Mouse (Mus musculus): ENCODE measurements around the gene Ispd. TPM values are rescaled to one million over a fixed set of nuclear protein-coding genes. Genes with fewer than 3 reads are reported as not detected.

Gene Ispd
- total RNA-seq, 2 experiments from 2014 or later = 6.7 to 7.0 TPM

DNA sequence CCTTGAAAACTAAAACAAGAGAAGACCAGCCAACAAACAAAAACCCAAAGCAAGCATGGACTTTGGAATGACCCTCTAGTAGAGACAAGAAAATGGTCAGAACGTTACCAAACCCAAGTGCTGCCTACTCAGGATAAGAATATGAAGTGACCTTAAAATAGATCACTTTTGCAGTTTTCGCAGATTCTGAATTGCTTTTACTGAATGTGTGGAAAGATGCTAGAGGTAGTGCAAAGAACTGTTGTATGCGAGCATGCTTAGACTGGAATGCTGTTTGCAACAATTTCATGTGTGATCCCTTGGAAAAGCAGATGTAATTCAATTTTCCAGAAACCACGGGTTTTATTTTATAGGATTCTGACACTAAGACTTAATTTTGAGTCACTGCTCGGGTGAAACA is 153.3 kb downstream of the Ispd start:
- intact Hi-C loops (cut with DNase I) = no loop called here
- DNase-seq = no peak

DNA sequence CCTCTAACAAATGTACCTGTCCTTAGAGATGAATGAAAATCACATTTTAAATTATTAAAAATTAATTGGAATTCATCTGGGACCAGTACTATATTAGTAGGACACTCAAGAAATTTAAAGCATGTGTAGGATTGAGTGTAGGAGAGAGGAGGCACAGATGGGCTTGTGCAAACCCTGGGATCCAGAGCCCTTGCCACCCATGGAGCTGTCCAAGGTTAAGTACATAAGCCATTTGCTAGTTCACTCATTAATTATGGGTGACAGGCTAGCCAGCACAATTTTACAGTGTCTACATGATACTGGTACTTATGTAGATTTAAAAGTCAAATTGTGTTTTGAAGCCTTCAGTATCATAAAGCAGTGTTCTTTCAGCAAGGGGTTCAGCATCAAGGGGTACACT is 164.1 kb downstream of the Ispd start:
- DNase-seq = no peak
- intact Hi-C loops (cut with DNase I) = no loop called here

DNA sequence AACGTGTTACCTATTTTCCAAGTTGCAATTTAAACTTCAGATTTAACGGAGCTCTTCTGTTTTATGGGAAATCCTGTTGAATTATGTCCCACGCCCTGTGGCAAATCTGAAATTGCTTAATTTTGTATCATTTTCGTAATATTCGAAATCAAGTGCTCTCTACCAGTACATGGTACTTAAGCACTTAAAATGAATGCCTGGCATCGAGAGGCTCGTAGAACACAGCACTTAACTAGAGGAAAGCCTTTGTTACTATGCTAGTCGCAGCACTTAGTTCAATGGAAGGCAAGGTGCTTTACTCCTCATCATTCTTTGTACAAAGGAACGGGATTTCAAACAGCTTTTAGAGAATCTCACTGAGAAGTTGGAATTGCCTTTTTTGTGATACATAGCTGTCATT is 168.2 kb downstream of the Ispd start:
- DNase-seq = no peak
- intact Hi-C loops (cut with DNase I) = no loop called here

DNA sequence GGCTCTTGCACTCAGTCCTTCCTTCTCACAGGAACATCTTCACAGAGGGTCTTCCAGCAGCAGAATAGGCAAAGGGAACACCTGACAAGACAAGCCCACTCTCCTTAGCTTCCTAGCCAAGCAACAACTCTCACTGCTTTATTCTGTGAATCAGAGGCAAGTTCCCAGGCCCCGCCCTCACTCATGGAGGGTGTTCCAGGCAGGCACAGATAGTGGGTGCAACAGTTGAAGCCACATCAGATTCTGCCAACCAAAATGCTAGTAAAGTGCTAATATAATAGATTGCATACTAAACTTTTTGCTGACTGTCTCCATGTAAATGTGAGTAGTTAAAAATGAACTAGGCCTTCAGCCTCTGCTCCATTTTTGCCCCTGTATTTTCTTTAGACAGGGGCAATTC is 173.4 kb downstream of the Ispd start:
- intact Hi-C loops (cut with DNase I) = no loop called here
- DNase-seq = no peak

DNA sequence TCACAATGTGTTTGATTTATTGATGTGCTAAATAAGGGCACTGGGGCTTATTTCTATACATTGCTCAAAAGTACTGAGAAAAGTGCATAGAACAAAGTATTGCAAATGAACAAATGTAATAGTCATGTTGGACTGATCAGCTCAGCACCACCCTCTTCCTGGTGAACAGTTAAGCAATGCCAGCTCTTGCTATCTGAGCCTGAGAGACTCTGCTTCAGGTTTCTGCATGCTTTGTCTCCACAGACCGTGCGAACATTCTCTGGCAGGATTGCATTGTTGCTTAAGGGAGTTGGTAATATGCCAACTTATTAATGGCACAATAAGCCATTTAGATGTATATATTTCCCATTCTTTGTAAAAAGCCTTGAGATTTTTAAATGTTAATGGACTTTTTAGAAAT is 182.9 kb downstream of the Ispd start:
- intact Hi-C loops (cut with DNase I) = no loop called here
- DNase-seq = no peak

DNA sequence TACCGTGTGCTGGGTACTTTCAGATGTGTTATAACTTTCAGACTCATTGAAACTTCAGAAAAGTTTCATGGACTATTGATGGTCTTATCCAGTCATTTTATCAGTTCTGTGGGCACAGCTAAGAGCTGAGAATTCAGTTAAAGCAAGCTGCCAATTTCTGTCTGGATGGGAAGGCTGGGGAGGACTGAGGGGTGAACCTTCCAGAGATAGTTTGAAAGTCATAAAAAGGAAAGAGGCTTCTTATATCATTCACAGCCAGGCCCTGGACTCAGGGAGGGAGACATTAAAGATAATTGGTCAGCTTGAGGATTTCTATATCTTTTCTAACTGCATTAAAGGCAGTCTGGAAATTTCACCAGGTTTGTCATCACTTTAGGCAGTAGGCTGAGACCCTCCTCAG is 185.7 kb downstream of the Ispd start:
- DNase-seq = no peak

DNA sequence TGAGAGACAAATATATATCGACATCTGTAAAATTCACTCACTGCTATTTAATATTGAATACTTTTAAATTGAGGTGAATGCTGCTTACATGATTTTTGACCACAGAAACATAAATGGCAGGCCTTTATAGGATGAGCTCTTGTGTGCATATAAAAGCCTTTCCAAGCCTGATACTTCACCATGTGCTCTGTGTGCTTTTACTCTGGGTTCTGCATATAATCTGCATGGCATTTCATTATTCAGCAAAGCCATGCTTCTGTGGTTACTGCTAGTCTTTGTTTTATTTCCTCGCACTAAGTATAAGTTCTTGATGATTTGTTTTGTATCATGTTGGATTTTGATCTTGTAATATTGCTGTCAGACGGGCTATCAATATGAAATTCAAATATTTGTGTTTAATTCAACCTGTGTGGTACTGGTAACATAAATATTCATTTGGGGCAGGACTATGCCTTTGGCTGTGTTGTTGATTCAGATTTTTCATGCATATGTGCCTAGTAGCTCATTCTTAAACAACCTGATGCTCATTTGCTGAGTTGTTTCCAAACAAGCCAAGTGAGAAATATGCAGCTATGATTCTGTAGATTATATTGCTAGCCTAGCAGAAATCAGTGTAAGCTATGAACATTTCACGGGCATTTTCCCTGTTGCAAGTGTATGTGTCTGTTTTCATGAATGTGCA is 189.3 kb downstream of the Ispd start:
- DNase-seq = no peak
- intact Hi-C loops (cut with DNase I) = no loop called here

More for the DNA sequence above, 185.7 kb downstream of the Ispd start:
- intact Hi-C loops (cut with DNase I) = no loop called here

DNA sequence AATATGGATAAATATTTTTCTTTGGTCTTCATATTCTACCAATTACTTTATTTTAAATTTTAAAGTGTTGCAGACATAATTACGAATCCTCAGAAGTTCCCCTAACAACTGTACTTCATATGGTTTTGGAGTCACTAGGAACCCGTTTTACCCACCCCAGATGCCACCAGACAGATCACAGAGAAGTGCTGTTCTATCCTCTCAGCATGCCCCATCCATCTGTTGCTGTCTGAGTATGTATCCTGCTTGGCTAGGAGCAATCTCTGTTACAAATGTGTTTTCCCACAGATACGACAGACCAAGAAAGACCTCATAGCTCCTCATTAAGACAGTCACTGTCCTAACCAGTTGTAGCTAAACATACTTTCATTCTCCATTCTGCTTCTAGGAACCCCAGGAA is 203.6 kb downstream of the Ispd start:
- intact Hi-C loops (cut with DNase I) = no loop called here
- DNase-seq = no peak

DNA sequence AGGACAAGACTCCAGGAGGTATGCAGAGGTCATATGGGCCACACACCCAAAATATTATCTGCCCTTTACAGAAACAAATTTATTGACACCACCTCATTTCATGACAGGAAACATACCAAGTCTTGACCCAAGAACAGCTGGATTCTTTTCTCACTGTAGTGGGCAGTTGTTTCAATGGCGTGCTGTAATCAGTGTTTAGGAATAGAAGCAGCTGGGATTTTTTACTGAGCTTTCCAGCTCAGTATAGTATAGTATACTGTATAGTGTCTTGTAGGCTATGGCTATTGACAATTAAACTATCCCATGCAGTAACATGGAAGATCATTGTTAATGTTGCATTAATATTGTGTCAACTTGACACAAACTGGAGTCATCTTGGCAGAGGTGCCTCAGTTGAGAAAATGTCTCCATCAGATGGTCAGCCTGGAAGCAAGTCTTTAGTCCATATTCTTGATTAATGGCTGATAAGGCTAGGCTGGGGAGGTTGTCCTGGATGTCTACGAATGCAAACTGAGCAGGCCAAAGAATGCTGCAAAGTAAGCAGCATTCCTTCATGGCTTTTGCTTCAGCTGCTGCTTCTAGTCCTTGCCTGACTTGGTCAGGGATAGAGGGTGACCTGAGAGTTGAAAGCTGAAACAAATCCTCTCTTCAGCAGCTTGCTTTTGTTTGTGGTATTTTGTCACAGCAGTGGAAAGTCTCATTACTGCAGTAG is 216.4 kb downstream of the Ispd start:
- DNase-seq = no peak
- intact Hi-C loops (cut with DNase I) = no loop called here

DNA sequence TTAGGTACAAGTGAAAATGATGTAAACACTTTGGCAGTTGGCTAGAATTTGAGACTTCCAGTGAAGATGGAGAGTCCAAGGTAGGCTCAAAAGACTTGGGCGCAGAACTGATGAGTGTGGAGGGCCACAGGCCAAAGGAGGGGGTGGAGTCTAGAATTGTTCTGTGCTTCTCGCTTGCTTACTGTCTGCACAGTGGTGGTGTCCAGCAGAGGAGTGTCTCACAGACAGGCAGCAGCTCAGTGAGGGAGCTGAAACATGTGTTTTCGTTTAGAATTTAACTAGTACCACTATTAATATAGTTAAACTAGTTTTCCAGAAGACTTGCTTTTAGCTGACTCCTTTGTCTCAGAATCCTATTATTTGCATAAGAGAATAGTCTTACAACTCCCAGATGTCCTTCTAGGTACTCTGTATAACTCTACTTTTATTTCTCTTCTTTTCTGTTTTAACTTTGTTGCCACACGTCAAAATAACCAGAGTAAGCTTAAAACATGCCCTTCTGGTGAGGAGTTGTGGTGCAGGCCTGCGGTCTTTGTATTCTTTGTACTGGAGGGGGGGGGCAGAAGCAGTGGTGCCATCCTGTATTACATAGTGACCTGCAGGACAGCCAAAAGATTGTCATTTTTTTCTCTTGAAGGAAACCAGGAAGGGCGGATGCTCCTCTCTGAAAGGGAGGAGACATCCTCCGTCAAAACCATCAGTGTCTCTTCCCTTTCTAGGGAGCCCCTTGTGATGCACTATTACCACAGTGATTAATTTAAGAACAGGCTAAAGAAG is 240.9 kb downstream of the Ispd start:
- DNase-seq = no peak
- intact Hi-C loops (cut with DNase I) = no loop called here

DNA sequence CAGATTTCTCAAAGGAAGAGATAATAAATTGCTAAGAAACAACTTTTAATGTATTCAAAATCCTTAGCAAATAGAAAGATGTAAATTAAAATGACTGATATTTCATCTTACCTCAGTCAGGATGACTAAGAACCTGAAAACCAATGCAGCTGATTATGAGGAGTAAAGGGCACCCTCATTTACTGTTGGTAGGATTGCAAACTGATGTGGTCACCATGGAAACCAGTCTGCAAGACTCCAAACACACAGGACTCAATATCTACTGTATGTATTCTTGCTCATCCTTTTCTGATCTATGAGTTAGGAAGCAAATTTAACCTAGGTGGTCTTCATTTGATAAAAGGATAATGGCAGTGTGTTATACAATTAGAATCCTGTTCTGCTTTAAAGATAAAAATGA is 246.0 kb downstream of the Ispd start:
- intact Hi-C loops (cut with DNase I) = no loop called here
- DNase-seq = no peak

DNA sequence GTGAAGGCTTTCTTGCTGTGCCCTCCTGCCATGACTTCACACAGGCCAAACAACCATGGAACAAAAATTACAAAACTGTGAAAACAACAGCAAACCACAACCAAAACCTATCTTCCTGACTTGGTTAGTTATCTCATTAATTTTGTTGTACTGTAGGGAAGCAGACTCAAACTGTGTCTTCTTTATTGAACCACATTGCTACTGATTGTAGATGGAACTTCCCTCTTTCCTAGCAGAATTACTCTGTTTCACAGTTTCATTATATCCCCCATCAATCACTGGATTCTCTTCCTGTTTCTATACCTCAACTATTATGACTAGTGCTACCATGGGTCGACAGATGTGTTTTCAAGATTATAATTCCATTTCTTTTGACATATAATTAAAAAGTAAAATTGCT is 251.2 kb downstream of the Ispd start:
- DNase-seq = no peak
- intact Hi-C loops (cut with DNase I) = no loop called here

DNA sequence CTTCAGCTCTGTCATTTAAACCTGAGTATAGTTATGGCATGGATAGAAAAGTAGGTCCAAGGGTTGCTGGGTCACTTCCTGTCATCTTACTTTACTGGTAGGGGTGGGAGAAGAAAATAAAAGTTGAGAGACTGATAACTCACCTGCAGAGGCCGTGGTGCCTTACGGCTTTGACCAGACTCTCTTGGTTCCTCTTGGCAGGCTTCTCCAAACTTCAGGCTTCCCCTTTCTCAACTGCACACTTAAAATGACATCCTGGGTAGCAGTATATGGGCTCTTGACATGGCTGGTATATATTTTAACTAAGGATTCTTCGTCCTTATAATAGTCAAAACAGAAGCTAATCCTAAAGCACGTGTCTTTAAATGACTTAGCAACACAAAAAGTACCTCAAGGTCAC is 266.3 kb downstream of the Ispd start:
- intact Hi-C loops (cut with DNase I) = no loop called here
- DNase-seq = no peak

DNA sequence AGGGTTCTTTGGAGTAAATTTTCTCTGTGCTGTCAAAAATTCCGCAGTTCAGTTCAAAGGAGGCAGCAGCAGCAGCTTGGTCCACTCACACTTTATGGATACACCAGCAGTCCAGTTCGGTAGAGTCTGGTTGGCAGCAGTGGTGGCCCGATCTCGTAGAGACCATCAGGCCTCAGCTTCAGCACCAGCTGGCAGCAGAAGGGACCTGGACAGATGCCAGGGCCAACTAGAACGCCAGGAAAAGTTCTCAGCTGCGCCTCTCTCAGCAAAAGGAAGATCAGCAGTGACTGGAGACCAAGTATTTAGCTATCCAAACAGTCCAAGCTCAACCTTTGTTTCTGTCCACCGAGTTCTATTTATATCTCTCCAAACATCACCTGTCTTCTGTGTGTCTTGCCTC is 281.2 kb downstream of the Ispd start:
- DNase-seq = peak; percentile 23 to 42
- intact Hi-C loops (cut with DNase I) = no loop called here

DNA sequence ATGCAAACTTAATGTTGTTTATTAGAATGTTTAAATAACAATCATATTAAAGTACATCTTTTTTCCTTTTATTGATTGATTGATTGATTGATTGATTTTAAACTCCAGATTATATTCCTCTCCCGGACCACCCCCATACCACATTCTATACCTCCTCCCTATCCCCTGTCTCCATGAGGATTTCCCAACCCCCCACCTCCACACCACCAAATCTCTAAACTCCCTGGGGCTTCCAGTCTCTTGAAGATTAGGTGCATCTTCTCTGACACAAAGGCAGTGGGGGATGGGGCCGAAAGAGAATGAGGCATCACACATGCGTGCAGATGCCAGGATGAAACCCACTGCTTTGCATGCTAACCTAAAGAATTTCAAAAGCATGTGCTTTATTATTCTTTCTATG is 283.5 kb downstream of the Ispd start:
- no peak for DNase-seq
- intact Hi-C loops (cut with DNase I) = loop anchor here (5.0 kb wide), 1 partner anchor 767 kb away; no protein-coding TSS in a partner anchor

DNA sequence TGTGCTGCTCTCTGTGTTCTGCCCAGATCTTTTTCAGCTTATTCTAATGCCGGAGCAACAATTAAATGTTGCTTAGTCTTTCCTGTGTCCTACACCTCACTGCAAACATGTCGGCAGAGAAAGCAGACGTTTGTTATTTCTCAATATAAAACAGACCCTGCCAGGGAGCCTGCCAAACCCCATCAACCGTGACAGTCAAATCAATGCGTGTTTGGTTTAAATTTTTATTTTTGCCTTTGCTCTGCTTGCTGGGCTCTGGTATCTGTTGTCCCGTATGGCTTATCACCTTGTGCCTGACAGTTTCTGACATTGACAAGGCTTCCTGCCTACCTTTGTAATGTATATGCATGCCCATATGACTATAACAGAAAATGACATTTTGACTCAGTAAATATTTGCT is 285.5 kb downstream of the Ispd start:
- DNase-seq = no peak
- intact Hi-C loops (cut with DNase I) = loop anchor here (5.0 kb wide), 1 partner anchor 769 kb away; no protein-coding TSS in a partner anchor

DNA sequence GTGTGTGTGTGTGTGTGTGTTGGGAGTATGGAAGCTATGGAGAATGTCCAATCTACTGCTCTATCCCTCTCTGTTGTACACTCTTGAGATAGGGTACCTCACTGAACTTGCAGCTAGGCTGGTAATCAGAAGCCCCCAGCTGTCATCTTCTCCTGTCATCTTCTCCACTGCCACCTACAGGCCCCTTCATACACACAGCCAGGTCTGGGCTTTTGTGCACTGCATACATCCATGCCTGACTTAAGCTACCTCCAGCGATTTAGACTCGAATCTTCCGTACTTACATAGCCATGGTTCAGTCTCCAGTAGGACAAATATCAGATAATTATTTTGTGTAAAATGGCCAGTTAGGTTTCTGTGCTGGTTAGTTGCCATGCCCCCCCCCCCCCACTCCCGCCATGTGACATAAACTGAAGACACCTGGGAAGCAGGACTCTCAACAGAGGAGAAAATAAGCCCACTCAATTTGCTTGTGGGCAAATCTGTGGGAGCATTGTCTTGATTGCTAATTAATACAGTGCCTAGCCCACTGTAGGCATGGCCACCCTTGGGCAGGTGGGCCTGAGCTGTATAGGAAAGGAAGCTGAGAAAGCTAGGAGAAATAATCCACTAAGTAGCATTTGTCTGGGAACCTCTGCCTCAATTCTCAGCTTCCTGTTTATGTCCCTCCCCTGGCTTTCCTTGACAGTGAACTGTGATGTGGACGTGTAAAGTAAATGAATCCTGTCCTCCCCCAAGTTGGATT is 289.1 kb downstream of the Ispd start:
- intact Hi-C loops (cut with DNase I) = loop anchor here (10.0 kb wide), 1 partner anchor 286 kb away; the partner anchor contains the start of genes D630036H23Rik and Ispd
- no peak for DNase-seq

DNA sequence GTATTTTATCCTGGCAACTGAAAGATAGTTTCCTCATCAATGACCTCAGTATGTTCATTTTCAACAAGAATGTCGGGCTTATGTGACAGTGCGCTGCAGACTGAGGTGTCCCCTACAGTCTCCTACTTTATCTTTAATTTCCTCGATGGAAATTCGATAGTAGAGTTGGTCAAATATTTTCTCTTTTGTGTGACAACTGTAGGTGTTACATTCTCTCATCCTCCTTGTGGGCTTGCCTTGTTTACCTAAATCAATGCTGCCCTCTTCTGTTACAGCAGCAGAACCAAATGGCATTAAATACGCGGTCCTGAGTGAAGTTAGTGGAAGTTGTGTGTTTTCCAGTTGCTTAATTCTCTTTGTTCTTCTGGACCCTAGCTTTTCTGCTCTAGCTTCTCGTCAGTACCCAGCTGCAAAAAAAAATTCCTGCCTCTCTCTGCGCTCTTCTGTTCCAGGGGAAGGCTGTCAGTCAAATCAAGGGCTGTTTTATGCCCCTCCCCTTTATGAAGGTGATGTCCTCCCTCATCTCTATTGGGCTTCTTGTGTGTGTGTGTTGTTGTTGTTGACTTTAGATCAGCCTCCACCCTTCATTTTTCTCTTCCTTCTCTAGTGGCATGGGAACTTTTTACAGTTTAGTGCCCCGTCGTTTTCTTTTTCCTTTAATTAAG is 289.8 kb downstream of the Ispd start:
- DNase-seq = peak in 1 of 2 experiments; percentile 8
- intact Hi-C loops (cut with DNase I) = loop anchor here (1.0 to 10.0 kb wide), 2 partner anchors 286 to 456 kb away; partner anchors contain the start of genes D630036H23Rik and Ispd

DNA sequence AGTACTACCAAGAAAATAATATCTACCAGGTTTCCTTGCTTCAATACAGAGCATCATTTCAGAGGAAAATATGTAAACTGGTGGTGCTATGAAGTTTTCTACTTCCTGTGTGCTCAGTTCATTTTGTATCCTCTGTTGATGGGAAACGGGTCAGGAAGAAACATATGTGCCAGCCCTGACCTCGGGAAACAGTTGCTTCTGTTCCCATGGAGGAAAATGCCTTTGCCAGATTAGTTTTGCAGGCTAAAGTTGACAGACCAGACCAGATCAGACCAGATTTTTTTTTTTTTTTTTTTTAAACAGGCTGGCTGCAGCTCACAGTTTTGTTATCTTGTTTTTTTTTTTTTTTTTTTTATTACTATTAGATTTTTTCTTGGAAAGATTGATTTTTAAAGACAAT is 293.2 kb downstream of the Ispd start:
- intact Hi-C loops (cut with DNase I) = loop anchor here (10.0 kb wide), 1 partner anchor 290 kb away; the partner anchor contains the start of genes D630036H23Rik and Ispd
- no peak for DNase-seq

DNA sequence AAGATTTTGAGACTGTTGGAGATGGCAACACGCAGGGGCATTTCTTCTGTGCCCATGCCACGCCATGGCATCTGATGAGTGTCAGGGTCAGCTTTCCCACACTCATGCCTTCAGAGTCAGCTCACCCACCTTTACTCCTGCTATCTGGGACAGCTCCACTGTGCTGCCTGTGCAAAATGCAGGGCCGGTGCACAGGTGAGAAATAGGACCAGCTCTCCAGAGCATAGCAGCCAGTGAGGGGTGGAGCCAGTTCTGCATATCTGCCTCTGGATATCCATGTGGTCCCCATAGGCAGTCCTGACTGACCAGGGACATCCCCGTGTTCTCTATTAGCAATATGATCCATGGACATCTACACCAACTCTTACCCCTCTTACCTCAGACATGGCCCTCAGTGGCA is 297.0 kb downstream of the Ispd start:
- intact Hi-C loops (cut with DNase I) = loop anchor here (10.0 kb wide), 1 partner anchor 293 kb away; the partner anchor contains the start of genes D630036H23Rik and Ispd
- DNase-seq = no peak
